Mouse (Mus musculus) testis, adult 2 months (tissue): Measurements from ENCODE around the gene Olfr94. TPM values are rescaled to one million over a fixed set of nuclear protein-coding genes. Genes with fewer than 3 reads are reported as not detected.

ENCODE experiments used
- H3K27ac ChIP-seq: fragments of 200-500 bp; 2 replicates; pipeline ENCODE4 v1.5.1; 2012; ENCODE audit warnings: low read depth, low read length; ENCODE audit not compliant: control insufficient read depth, insufficient read depth
- H3K27me3 ChIP-seq: fragments of 200-500 bp; 2 replicates; pipeline ENCODE4 v1.6.1; 2012; ENCODE audit warnings: mild to moderate bottlenecking, low read length, moderate library complexity; ENCODE audit not compliant: control insufficient read depth, insufficient read depth
- H3K36me3 ChIP-seq: fragments of 200-500 bp; 2 replicates; pipeline ENCODE4 v1.6.1; 2012; ENCODE audit warnings: mild to moderate bottlenecking, low read length; ENCODE audit not compliant: control insufficient read depth, insufficient read depth
- H3K4me1 ChIP-seq: fragments of 200-500 bp; 2 replicates; pipeline ENCODE4 v1.6.1; 2012; ENCODE audit warnings: low read length; ENCODE audit not compliant: control insufficient read depth, insufficient read depth
- H3K4me3 ChIP-seq: fragments of 200-500 bp; 2 replicates; pipeline ENCODE4 v1.5.1; 2012; ENCODE audit warnings: low read depth, mild to moderate bottlenecking, low read length, moderate library complexity, mixed read lengths; ENCODE audit not compliant: control insufficient read depth
- CTCF ChIP-seq: fragments of 200-500 bp; IDR thresholded peaks from 2 replicates; pipeline ENCODE4 v1.5.1; 2012; ENCODE audit warnings: low read depth, mild to moderate bottlenecking, inconsistent platforms, low read length, moderate library complexity; ENCODE audit not compliant: control insufficient read depth, insufficient read depth, insufficient replicate concordance
- POLR2A ChIP-seq: fragments of 200-500 bp; IDR thresholded peaks from 2 replicates; pipeline ENCODE4 v1.6.1; 2012; ENCODE audit warnings: low read depth, mild to moderate bottlenecking, inconsistent platforms, low read length, moderate library complexity; ENCODE audit not compliant: control insufficient read depth
- polyA plus RNA-seq: library from polyadenylated mRNA; depleted of rRNA; stranded (reverse); fragments of >200 nt; gene quantifications from 2 replicates; pipeline ENCODE4 v1.2.3, GENCODE M21; 2012

The Olfr94 gene
- polyA plus RNA-seq, 1 experiment: not detected

DNA sequence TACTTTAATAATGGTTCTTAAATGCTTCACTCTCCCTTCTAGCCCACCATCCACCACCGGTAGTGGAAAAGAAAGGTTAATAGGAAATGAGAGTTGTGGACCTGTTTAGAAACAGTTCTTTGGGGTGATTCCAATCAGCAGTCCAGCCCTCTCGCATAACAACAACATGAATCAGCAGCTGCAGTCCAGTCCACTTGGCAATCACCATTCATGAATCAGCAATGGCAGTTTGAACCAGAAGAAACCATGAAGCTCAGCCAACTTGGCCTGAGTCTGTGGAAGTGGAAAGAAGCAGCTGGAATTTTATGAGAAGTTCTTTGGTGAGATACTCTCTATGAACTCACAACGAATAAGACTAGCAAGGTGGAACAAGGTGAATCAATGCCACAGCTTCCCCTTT, 17.7 kb upstream of the Olfr94 start:
- no peak overlapping the region for H3K27ac ChIP-seq
- H3K27me3 ChIP-seq: no peaks in the 10 kb centered on the region
- no peaks in the 10 kb centered on the region for H3K4me1 ChIP-seq
- H3K4me3 ChIP-seq: no peak overlapping the region
- no peaks in the 10 kb centered on the region for H3K36me3 ChIP-seq
- no peak for TF ChIP-seq CTCF
- no peak for TF ChIP-seq POLR2A

DNA sequence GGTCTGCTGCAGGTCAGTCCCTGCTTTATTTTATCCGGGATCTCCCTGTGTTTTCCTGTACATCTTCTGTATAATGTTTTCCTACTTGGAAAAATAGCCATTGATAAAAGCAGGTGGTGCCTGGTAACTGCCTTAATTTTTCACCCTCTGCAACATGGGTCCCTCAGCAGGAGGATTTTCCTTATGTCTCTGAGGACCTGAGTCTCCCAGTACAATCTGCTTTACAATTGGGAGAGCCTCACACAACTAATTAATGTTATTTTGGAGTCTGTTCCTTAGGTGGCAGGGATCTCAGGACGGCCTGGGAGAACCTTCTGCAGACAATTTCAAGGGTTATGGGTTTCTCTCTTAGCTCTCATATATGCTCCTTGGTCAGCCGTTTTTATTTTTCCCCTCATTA, 12.2 kb upstream of the Olfr94 start, which contains the start of gene Olfr95:
Gene Olfr95 (minus strand): TSS at position 101 of the 400 bp plus-strand sequence.
- TF ChIP-seq POLR2A (no peak), CTCF (no peak)

DNA sequence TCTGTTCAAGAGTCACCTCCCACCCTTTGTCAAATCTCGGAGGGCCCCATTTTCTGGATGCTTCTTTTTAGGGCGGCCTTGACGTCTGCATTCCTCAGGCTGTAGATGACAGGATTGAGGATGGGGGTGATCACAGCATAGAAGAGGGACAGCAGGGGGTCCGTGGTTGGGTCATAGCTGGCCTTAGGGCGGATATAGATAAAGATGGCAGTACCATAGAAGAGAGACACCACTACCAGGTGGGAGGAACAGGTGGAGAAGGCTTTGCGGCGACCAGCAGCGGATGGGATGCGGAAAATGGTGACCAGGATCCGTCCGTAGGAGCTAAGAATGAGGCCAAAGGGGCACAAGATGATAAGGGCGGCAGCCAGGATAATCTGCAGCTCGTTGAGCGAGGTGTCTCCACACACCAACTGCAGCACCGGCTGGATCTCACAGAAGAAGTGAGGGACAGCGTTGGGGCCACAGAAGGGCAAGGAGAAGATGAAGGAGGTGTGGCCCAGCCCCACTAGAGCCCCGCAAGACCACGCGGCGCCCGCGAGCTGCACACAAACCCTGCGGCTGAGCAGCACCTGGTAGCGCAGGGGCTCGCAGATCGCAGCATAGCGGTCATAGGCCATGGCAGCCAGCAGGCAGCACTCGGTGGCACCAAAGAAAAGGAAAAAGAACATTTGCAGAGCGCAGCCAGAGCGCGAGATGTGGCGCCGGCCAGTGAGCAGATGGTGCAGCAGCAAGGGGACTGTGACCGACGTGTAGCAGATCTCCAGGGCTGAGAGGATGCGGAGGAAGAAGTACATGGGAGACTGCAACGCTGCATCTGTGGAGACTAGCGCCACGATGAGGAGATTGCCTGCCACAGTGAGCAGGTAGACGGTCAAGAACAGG, 10.3 kb upstream of the Olfr94 start:
- Histone ChIP-seq H3K27me3 (no peaks in the 10 kb centered on the region), H3K4me1 (peaks cover 3% of the 10 kb centered on the region; the same call in 1 of the 2 replicates), H3K4me3 (peak overlapping the region; percentile 6), H3K27ac (no peak overlapping the region), H3K36me3 (no peaks in the 10 kb centered on the region)
- TF ChIP-seq CTCF (no peak), POLR2A (no peak)

More for the DNA sequence above, 12.2 kb upstream of the Olfr94 start, which contains the start of gene Olfr95:
- H3K4me1 ChIP-seq: peaks cover 3% of the 10 kb centered on the region; the same call in 1 of the 2 replicates
- H3K36me3 ChIP-seq: no peaks in the 10 kb centered on the region
- H3K27me3 ChIP-seq: no peaks in the 10 kb centered on the region
- no peak within 1 kb of the TSS for H3K27ac ChIP-seq
- no peak within 1 kb of the TSS for H3K4me3 ChIP-seq

DNA sequence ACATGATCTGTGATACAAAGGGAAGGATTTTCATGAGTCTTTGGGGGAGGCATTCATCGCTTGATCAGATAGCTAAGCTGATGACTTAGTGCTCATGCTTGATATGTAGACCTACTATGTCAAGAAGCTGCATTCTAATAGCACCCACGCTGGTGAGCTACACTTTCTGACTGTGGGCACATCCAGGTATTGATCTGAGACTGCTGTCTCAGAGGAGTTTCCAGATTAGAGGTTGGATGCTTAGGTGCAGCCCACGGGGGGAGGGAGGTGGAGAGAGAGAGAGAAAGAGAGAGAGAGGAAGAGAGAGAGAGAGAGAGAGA, 3.1 kb upstream of the Olfr94 start:
- no peaks in the 10 kb centered on the region for H3K27me3 ChIP-seq
- TF ChIP-seq CTCF: no peak
- no peak for TF ChIP-seq POLR2A

DNA sequence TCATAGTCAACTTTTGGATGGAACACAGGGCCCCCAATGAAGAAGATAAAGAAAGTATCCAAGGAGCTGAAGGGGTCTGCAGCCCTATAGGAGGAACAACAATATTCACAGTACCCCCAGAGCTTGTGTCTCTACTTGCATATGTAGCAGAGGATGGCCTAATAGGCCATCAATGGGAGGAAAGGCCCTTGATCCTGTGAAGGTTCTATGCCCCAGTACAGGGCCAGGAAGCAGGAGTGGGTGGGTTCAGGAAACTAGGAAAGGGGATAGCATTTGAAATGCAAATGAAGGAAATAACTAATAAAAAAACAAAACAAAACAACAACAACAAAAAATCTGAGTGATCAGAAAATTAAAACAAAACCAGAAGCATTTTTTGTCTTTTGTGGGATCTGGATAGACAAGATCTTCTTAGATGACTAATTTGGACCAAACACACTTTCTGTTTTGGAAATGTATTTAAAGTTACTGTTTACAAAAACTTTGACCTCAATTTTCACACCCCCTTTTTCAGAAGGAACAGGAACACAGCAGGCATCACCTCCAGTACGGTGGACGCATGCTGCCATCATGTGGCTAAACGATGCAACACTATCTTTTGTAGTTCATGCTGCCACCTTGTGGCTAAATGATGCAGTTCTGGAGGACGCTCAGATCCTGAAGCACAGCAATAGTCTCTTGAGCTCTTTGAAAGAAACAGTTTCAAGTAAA, 2.6 kb upstream of the Olfr94 start:
- TF ChIP-seq POLR2A: no peak
- peak; percentile 91; the same call in 1 of the 2 replicates for TF ChIP-seq CTCF
- H3K36me3 ChIP-seq: no peaks in the 10 kb centered on the region
- no peaks in the 10 kb centered on the region for H3K27me3 ChIP-seq
- H3K27ac ChIP-seq: no peak overlapping the region
- H3K4me1 ChIP-seq: no peaks in the 10 kb centered on the region
- no peak overlapping the region for H3K4me3 ChIP-seq

More for the DNA sequence above, 3.1 kb upstream of the Olfr94 start:
- no peak overlapping the region for H3K4me3 ChIP-seq
- H3K4me1 ChIP-seq: no peaks in the 10 kb centered on the region
- H3K27ac ChIP-seq: no peak overlapping the region
- no peaks in the 10 kb centered on the region for H3K36me3 ChIP-seq

DNA sequence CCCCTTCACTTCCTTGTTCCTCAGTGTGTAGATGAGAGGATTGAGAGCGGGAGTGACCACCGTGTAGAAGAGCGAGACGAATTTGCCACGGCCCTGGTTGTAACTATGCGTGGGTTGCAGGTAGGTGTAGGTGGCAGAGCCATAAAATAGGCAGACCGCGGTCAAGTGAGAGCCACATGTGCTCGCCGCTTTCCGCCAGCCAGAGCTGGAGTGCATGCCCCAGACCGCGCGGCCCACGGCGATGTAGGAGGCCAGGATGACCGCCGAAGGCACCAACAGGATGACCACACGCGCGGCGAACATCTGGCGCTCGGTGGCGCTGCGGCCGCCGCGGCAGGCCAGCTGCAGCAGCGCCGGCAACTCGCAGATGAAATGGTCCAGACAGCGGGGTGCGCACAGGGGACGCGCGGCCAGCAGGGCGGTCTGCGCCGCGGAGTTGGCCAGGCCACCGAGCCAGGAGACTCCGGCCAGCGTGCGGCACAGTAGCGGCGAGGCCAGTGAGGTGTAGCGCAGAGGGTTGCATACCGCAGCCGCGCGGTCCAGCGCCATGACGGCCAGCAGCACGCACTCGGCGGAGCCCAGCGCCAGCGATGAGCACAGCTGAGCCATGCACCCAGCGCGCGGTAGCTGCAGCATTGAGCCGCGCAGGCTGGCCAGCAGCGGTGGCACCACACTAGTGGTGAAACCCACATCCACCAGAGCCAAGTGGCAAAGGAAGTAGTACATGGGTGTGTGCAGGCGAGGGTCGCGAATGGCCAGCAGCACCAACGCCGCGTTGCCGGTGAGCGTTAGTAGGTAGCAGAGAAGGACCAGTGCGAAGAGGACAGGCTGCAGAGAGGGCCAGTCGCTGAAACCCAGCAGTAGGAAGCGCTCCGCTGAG, 3.7 kb downstream of the Olfr94 start:
- Histone ChIP-seq H3K4me1 (peaks cover 5% of the 10 kb centered on the region), H3K27me3 (no peaks in the 10 kb centered on the region), H3K27ac (no peak overlapping the region), H3K36me3 (no peaks in the 10 kb centered on the region), H3K4me3 (peak overlapping the region; percentile 41)
- TF ChIP-seq CTCF (no peak), POLR2A (no peak)

DNA sequence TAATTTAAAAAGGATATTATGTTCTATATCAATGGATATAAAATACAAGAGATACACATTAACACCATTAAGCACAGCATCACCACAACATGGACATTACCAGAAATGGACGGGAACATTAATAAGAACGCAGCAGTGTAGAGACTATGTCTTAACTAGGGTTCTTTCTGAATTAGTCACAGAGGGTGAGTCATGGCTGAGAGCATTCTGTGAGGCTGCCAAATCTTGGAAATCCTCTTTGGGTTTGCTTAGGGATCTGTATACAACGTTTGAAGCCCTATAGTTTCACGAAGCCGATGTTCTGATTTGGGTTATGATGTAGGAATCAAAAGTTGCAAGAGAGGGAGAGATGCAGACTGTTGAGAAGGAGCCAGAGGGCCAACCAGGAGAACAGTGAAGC, 6.0 kb downstream of the Olfr94 start:
- no peaks in the 10 kb centered on the region for H3K36me3 ChIP-seq
- no peak overlapping the region for H3K4me3 ChIP-seq
- no peaks in the 10 kb centered on the region for H3K27me3 ChIP-seq
- no peak for TF ChIP-seq POLR2A
- TF ChIP-seq CTCF: no peak
- H3K4me1 ChIP-seq: peaks cover 5% of the 10 kb centered on the region
- no peak overlapping the region for H3K27ac ChIP-seq
